Mouse (Mus musculus) frontal cortex, postnatal 14 days (tissue): ENCODE data around the gene Cnn3.

Experiments used
- DNase-seq, 2 experiments: peaks; one replicate each; pipeline ENCODE4 v3.0.0; 2022; ENCODE audit warnings: low spot score in 2 of 2

The Cnn3 gene

DNA sequence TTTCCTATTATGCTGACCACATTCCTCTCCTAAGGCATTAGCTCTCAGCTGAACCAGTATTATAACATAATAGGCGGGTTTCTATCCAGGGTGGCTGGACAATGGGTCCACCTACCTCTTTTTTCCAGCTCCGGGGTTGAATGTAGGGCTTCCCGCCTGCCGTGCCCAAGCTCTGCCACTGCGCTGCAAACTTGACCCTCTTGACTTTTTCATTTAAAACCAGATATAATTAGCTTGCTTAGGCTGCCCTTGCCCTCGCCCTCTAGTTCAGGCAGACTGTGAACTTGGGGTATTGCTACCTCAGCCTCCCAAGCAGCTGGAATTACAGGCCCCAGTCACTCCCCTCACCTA, 8.1 kb upstream of the Cnn3 start:
- DNase-seq = no peak

DNA sequence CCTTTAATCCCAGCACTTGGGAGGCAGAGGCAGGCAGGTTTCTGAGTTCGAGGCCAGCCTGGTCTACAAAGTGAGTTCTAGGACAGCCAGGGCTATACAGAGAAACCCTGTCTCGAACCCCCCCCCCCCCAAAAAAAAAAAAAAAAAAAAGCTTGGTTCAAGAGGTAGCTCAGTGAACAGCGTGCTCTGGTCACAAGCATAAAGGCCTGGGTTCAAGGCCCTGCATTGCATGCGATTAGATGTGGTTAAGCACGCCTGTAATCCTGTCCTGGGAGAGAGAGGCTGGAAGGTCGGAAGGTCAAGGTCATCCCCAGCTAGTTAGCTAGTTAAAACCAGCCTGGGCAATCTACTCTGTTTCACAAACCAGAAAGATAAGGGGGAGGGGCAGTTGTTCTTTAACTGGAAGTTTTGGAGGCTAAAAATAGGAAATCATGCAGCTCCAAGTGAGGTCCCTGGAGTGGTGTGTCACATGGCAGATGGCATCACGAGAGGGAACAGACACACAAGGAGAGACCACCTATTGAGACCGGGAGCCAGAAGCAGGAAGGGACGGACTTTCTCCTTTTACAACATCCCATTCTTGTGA, 7.4 kb upstream of the Cnn3 start:
- DNase-seq = no peak

DNA sequence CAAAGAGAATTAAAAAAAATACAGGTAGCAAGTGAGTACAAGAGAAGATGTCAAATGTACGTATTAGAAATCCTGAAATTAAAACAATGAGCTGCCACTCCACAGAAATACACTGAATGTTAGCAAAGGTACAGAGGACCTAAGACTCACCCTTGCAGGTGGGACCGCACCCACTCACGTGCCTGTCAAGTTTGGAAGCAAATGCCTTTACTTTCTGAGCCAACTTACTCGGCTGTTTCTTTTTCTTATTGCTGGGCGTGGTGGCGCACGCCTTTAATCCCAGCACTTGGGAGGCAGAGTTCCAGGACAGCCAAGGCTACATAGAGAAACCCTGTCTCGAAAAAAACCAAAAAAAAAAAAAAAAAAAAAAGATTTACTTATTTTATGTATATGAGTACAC, 3.9 kb upstream of the Cnn3 start:
- DNase-seq = no peak

DNA sequence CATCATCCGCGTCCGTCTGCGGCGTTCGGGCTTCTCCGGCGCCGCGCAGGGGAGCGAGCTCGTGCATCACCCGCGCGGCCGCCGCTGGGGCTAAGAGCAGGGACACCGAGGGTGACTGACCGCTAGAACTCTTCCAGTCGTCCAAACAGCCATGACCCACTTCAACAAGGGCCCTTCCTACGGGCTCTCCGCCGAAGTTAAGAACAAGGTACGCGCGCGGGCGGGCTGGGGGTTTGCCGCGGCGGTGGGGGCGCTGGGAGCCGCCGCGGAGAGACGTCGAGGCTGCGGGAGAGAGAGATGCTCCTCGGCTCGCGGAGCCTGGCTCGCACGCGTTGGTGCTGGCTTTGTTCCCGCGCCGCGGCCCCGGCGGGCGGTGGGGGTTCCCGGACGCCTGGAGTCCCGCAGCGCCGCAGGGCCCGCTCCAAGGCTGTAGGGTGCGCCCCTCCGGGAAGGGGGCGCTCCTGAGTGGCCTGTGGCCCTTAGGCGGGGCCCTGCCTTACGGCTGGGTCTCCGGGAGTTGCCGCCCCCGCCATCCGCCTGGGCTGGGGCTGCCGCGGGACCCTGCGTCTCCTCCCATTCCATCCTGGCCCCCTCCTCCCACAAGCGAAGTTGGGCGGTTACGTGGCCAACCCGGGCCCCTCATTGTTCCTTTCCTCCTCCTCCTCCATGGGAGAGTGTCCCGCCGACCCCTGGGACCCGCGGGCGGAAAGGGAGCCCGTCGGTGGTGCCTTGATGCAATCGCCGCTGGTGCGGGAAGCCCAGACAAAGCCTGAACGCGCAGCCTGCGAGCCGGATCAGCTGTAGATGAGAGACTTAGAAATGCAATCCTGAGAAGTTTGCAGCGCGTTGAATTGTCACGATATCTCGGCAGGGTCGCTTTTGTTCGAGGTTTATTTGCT, 573 bp downstream of the Cnn3 start:
- DNase-seq = peak; percentile 54 to 55

DNA sequence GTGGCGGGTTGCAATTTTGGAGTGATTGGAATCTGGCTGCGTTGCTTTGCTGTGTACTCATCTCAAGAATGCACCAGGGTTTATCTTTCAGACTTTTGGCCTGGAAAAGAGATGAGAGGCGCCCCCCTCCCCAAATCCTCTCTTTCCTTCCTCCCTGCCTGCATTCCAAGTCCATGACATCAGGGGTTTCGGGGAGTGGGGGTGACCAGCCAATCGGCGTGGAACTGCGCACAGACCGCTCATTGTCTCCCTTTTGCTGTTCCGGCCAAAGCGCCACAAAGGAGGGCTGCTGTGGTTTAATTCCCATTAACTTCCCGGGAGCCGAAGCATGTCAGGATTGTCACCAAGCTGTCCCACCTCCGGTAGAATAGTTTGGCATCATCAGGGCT, 1.2 kb downstream of the Cnn3 start:
- peak; percentile 27 to 38 for DNase-seq

DNA sequence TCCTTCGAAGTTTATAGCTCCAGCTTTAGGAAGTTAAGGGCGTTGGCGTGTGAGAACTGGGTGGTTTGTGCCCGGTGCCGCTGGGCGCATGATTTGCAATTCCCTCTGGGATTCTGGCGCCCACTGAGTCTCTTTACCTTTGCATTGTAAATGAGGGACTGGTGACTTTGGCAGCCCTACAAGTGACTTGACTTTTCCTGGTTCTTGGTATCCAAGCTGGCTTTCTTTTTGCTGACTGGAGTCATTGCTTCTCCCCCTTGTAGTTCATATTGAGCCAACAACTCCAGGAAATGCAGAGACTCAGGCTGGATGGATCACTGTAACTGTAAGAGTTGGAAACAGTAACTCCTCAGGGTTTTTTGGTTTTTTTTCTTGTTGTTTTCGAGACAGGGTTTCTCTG, 1.9 kb downstream of the Cnn3 start:
- no peak for DNase-seq

DNA sequence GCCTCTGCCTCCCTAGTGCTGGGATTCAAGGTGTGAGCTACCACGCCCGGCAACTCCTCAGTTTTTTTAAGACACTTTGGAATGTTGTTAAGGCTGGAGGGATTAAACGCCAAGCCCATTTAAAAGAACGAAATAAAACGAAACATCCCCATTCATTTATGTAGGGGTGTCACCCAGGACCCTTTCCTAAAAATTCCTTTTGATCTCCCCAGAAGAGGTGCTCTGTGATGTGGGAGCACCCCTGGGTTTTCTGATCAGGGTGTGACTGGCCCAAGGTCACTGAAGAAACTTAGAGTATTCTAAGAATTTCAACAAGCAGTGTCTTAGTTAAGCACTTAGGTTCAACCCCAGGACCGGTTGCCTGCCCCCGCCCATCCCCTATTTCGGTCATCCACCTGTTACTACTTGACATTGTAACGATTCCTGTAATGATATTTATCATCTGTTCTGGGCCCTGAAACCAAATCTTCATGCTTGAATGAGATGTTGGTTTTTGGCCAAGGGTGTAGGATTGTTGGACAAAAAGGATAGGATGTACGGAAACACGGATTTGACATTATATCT, 2.5 kb downstream of the Cnn3 start:
- no peak for DNase-seq

DNA sequence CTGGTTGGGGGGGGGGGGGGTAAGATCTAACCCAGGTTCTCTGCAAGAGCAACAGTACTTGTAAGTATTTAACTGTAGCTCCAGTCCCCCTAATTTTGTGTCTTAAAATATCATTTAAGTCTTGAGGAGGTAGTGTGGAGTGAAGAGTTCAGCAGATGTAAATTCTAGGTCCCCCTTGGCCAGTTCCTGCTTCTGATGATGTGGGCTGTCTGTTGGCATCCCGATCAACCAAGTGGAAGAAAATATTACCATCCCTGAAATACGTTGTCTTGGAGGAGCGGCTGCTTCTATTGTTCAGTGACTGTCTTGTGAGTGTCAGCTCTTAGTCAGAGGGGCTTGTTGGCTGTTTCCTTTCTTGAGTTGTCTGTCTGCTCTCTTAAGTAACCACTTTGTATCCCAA, 3.2 kb downstream of the Cnn3 start:
- no peak for DNase-seq

DNA sequence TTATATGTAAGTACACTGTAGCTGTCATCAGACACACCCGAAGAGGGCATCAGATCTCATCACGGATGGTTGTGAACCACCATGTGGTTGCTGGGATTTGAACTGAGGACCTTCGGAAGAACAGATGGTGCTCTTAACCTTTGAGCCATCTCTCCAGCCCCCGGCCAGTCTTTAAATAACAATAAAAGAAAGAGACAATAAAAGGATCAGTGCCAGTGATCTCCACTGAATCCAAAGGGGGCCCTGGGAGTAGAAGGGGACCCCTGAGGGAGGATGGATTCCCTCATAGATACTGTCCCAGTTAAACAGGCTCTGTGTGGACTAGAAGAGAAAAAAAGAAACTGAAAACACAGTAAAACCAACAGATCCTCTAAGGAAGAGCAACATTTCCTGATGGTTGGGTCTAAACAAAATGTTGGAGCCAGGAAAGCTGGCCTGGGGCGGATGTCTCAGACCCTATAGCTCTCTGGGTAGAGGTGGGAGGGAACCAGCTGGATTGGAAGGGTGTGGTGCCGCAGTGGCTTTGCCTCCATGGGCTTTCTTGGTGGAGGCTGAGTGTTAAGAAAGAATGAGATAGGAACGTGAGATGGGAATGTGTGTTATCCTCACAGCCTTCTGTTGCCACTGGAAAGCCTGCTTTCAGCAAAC, 4.1 kb downstream of the Cnn3 start:
- DNase-seq = no peak

DNA sequence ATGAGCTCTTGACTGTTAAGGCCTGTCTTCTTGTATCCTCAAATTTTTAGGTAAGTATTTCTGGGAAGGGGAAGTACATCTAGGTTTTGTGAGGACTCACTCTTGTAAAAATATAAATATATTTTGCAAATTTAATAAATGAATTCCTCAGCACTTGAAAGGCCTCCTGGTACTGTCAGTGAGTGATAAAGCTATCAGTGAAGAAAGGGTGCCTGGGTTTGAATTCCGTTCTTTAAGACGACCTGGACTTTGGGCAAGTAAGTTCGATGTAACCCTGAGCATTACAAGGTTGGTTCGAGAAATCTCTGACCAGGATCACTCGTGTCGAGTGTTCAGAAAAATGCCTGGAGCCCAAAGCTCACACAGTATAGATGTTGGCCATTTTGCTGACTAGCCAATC, 7.1 kb downstream of the Cnn3 start:
- no peak for DNase-seq

DNA sequence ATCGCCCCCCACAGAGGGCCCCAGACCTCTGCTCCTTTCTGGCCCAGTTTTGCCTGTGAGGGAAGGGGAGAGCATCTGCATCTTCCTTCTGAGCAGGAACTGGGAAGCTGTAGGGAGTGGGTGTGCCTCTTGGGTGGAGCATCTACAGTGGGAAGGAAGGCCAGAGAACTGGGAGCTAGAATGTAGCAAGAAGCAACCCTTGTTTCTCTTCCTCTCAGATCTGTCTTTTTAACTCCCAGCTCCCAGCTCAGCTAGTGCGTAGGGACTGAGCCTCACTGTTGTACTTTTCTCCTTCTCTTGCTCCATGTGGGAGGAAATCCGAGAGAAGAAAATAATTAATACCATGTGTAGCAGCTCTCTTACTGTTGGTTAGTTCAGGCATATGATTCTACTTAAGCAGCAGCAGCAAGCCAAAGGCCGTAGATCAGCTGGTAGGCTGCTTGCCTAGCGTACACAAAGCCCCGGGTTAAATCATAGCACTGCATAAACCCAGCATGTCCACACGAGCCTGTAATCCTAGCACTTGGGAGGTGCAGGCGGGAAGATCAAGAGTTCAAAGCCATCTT, 7.8 kb downstream of the Cnn3 start:
- DNase-seq = no peak

DNA sequence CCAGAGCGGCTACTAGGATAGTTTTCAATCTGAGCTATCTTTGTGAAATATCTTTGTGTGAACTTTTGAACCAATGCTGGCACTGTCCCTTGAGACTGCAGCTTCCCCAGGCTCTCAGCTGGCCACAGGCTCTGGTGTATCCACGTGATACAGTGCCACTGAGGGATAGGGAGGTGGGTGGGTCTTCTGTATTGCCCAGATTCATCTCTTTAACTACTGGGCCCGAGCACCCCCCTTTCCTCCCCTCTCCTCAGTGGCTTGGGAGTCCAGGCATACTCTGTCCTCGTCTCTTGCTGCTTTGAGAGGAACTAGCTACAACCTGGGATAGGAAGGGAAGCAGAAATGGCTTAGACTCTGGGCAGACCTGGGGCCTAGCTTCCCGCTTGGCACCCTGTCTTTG, 9.0 kb downstream of the Cnn3 start:
- no peak for DNase-seq

DNA sequence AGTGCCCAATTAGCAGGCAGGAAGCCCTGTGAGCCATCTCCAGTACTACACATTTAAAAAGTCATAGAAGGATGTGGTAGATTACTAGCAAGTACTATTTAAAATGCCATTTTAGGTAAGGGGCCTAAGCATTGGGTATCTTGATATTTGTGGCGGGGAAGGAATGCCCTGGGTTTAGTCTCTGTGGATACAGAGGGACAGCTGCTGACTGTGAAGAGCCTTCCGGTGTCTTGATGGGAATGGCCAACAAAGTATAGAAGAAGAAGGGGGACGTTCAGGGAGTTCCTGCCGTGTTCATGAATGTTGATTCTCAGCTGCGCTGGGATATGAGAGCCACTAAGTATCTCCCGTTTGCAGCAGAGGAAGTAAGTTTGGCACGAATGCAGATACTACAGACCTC, 10.8 kb downstream of the Cnn3 start:
- DNase-seq = no peak

DNA sequence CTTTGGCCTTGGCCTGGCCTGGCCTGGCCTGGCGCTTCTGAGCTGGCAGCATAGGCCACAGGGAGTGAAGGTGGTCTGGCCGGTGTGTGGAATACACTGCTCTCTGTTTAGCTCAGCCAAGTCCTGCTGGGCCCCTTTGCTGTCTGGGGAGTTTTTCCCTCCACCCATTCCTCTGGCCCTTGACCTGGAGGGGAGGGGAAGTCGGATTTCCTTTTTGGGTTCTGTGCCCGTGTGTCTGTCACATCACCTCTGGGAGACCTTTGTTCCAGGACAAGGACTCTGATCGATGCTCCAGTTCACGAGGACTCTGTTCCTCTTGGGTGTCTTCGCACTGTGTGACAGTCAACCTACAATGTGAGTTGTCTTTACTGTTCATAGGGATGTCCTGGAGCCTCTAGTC, 11.7 kb downstream of the Cnn3 start:
- no peak for DNase-seq

DNA sequence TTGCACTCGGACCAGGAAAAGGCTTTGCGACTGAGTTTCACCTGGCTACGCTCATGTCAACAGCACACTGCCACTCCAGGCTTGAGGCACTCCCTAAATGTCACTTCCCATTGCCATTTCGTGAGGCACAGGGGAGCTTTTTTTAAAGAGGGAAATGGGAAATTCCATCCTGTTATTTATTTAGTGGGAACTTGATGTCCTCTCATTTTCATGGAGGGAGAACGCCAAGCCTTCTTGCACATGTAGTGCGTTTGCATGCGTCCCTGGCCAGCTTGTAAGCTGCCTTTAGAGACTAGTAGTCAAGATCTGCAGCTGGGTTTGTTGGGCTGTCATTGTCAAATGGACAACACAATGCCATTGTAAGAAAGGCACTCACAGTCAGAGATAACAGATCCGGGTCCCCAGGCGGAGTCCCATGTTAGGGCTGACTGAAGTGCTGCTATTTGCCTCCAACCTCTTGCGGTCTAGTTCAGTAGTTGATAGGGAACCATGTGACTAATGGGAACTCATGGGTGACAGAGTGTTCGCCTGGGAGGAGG, 13.4 kb downstream of the Cnn3 start:
- DNase-seq = no peak

DNA sequence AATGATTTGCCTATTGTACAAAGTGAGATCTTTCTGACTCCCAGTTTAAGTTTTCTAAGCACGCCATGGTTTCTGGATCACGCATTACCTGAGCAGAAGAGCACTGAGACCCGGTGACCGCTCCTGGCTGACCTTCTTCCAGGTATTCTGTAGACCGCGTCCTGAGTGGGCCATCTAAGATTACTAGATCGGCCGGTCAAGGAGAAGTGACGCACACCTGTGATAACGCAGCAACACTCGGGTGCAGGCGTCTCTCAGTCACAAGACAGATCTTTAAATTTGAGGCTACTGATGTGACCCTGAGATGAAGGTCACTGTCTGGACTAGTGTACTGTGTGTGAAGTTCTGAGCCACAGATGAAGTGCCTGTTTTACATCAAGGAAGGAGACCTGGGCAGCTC, 15.2 kb downstream of the Cnn3 start:
- DNase-seq = no peak

DNA sequence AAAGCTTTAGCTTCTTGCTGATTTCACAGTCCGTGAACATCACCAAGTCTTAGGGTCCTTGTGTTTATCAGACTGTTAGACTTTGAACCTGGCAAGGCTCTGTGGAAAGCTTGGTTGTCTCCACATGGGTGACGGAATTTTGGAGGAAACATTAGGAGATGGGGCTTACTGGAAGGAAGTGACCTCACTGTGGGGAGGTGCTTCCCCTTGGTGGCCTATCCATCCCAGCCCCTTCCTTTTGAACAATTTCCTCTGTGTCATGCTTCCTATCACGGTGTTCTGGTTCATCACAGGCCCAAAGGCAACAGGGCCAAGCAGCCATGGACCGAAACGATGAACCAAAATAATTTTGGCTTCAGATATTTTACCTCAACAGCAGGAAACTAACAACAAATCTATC, 16.0 kb downstream of the Cnn3 start:
- no peak for DNase-seq

DNA sequence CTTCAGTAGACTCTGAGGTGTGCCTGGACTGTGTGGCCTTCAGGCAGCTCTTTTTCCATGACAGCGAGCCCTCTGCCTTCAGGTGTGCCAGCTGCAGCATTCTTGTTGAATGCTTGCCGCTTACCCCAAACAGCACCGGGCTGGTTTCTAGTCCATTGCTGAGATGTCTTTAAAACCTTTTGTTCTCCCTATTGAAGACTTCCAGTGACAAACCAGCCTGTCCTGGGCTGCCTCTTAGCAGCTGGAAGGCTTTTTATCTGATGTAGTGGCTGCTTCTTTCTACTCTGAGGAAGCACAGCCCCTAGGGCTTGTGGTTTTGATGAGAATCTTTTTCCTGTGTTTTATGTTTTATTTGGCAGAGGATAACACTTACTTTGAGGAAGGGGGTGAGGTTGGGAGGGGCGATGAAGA, 17.6 kb downstream of the Cnn3 start:
- DNase-seq = no peak

DNA sequence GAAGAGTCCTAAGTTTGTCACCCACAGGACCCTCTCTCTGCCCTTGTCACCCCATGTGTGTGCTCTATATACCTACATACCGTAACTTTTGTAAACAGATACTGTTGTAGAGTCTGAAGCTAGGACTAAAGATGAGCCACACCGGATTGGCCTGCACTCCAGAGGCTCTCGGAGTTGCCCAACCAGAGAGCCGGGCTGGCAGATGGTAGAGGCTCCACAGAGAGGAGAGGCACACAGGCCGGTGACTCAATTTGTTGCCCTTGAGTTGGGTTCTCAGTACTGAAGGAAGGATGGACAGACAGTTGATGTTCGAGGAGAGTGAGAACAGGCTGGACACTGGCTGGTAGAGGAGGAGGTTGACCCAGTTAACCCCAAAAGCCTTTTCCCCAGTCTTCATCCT, 18.1 kb downstream of the Cnn3 start:
- DNase-seq = no peak

DNA sequence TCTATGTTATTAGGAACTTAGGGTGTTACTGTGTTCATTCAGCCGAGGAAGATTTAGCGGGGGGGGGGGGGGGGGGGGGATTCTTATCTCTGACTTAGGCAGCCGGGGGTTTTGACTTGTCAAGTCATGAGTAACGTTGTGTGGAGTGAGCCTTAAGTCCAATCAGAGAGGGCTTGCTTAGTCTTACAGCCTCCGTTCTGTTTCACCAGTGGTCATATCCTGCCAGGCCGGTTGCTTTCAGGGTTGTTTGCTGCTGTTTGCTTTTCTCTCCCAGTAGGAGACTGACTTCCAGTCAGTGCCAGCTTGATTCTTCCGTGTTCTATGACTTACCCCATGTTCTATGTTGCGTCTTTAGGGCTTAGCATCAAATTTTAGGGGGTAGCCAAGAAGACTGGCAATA, 20.2 kb downstream of the Cnn3 start:
- no peak for DNase-seq

DNA sequence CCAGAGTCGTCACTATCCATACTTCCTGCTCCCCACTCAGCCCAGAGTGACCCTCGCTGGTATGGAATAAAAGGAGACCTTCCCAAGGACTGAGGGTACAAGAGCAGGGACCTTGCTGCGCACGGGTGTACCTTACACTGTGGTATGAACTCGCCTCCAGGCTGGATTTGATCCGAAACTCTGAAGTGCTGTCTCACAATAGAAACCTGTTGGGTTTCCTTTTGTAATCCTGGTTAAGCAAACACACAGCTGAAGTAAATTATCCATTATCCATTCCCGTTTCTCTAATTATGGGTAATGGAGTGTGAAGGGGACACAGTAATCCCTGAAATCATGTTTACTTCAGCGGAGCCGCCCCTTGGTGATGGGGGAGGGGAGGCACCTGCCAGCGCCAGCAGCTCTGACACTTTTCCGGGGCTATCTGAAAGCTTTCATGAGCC, 21.8 kb downstream of the Cnn3 start:
- DNase-seq = no peak

DNA sequence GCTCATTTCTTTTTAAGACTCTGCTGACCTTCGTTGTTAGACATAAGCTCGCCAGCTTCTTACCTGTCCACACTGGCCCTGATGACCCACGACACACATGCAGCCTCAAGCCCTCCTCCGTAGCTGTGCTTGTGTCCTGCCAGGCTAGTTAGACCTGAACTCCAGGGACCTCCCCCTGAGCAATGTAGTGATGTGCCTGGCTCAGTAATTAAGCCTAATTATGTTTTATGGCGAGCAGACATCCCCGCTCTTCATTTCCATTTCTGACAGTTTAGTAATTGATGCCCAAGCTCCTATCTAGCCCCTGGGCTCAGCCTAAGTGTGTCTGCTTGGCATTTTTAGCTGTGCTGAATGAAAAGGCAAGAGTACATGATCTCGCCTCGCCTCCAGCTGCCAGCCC, 22.3 kb downstream of the Cnn3 start:
- DNase-seq = no peak
